Mouse (Mus musculus) midbrain, embryonic 16.5 days (tissue): ENCODE results near the gene Dynlrb1. TPM values are rescaled to one million over a fixed set of nuclear protein-coding genes. Genes with fewer than 3 reads are reported as not detected.

Source experiments
- ATAC-seq: fragments of 200-750 bp; cut with Nextera tagmentation; 2 replicates; pipeline ENCODE4 v1.8.0; 2017; ENCODE audit warnings: moderate TSS enrichment
- H3K27ac ChIP-seq: fragments of 300-500 bp; sonication (generic); 2 replicates; pipeline ENCODE4 v1.5.1; 2014; ENCODE audit warnings: mild to moderate bottlenecking, low read length, mixed read lengths
- H3K27me3 ChIP-seq: fragments of 300-500 bp; sonication (generic); 2 replicates; pipeline ENCODE4 v1.6.1; 2014; ENCODE audit warnings: low read depth, low read length, mixed read lengths; ENCODE audit not compliant: control insufficient read depth, insufficient read depth
- H3K36me3 ChIP-seq: fragments of 300-500 bp; sonication (generic); 2 replicates; pipeline ENCODE4 v1.6.1; 2014; ENCODE audit warnings: mild to moderate bottlenecking, low read length, moderate library complexity, mixed read lengths; ENCODE audit not compliant: control insufficient read depth, insufficient read depth
- H3K4me1 ChIP-seq: fragments of 300-500 bp; sonication (generic); 2 replicates; pipeline ENCODE4 v1.6.1; 2014; ENCODE audit warnings: mild to moderate bottlenecking, low read length, mixed read lengths; ENCODE audit not compliant: control insufficient read depth, insufficient read depth
- H3K4me2 ChIP-seq: fragments of 300-500 bp; sonication (generic); 2 replicates; pipeline ENCODE4 v1.6.1; 2014; ENCODE audit warnings: mild to moderate bottlenecking, low read length, mixed read lengths
- H3K4me3 ChIP-seq: fragments of 300-500 bp; sonication (generic); 2 replicates; pipeline ENCODE4 v1.5.1; 2014; ENCODE audit warnings: low read depth, mild to moderate bottlenecking, low read length, moderate library complexity, mixed read lengths
- H3K9ac ChIP-seq: fragments of 300-500 bp; sonication (generic); 2 replicates; pipeline ENCODE4 v1.6.1; 2014; ENCODE audit warnings: low read depth, low read length, mixed read lengths
- H3K9me3 ChIP-seq: fragments of 300-500 bp; sonication (generic); replicated peaks from 2 replicates; pipeline ENCODE4 v1.6.1; 2014; ENCODE audit warnings: mild to moderate bottlenecking, low read length, mixed read lengths; ENCODE audit not compliant: control insufficient read depth, poor library complexity, severe bottlenecking
- WGBS: fragments of 180-500 bp; shearing (Covaris S2); extraction: QIAGEN DNeasy Blood & Tissue Kit; methylation state at CpG from one replicate; pipeline ENCODE4 v1.1.7; 2014; 5-methylcytosine and 5-hydroxymethylcytosine counted together
- polyA plus RNA-seq: library from polyadenylated mRNA; unstranded; fragments of >200 nt; fragmentation: Nextera tagmentation; extraction: Ambion mirVana; gene quantifications from 2 replicates; pipeline ENCODE4 v1.2.1, GENCODE M21; 2015

Gene Dynlrb1
- polyA plus RNA-seq, 1 experiment from 2014 or later: 729 TPM

DNA sequence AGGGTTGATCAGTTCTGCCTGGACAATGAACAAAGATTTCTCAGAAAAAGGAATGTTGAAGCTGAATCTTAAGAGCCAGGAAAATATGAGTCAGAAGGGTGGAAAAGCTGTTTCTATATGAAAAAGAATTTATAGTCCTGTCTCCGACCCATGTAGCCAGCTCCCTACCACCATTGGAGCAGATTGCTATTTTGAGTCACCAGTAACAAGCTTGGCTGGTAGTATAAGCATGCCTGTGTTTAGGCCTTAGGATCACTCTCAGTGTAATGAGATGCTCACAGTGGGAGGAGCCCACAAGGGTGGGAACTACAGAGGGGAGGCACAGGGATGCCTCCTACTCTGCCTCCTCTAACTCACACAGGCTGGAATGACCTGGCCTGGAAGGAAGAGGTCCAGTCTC lies 11.9 kb downstream of the Dynlrb1 start:
- Histone ChIP-seq H3K4me2 (no peak overlapping the region), H3K27me3 (no peaks in the 10 kb centered on the region), H3K36me3 (peaks cover 61% of the 10 kb centered on the region), H3K9me3 (no peaks in the 10 kb centered on the region), H3K27ac (no peak overlapping the region), H3K4me1 (no peaks in the 10 kb centered on the region), H3K4me3 (no peak overlapping the region), H3K9ac (no peak overlapping the region)
- WGBS: 100% methylated on average over 1 of the region's 1 CpGs
- no peak for ATAC-seq

- ATAC-seq: no peak
- H3K27ac ChIP-seq: no peak overlapping the region
- 92% methylated on average over 2 of the region's 2 CpGs for WGBS
- H3K27me3 ChIP-seq: no peaks in the 10 kb centered on the region
- no peak overlapping the region for H3K9ac ChIP-seq
- H3K4me3 ChIP-seq: no peak overlapping the region
- H3K4me2 ChIP-seq: no peak overlapping the region
- no peaks in the 10 kb centered on the region for H3K4me1 ChIP-seq
- no peaks in the 10 kb centered on the region for H3K9me3 ChIP-seq
- H3K36me3 ChIP-seq: peaks cover 61% of the 10 kb centered on the region
Measured at GRCm38 (mm10) chr2:155248718-155249117, 12.4 kb downstream of the Dynlrb1 start.

DNA sequence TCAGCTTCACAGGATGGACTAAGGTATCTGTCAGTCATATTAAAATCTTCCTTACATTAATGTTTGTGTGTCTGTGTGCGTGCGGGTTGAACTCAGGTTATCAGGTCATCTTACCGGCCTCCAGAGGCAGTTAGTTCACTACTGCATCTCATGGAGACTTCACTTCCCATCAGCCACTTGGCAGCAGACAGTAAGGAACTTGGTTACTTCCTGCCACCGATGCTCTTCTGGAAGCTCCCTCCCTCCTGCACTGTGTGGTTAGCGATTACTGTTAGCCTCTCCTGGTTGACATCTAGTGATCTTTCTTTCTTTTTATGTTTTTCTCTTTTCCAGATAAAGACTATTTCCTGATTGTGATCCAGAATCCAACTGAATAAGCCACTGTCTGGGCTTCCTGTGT lies 13.3 kb downstream of the Dynlrb1 start:
- H3K9ac ChIP-seq: no peak overlapping the region
- no peak overlapping the region for H3K4me3 ChIP-seq
- H3K27ac ChIP-seq: no peak overlapping the region
- H3K4me1 ChIP-seq: no peaks in the 10 kb centered on the region
- H3K4me2 ChIP-seq: no peak overlapping the region
- ATAC-seq: no peak
- no peaks in the 10 kb centered on the region for H3K27me3 ChIP-seq
- no peaks in the 10 kb centered on the region for H3K9me3 ChIP-seq
- 92% methylated on average over 5 of the region's 5 CpGs for WGBS
- peaks cover 57% of the 10 kb centered on the region for H3K36me3 ChIP-seq

GRCm38 (mm10) chr2:155265526-155265925 lies 29.2 kb downstream of the Dynlrb1 start:
- no peak overlapping the region for H3K4me2 ChIP-seq
- H3K9me3 ChIP-seq: no peaks in the 10 kb centered on the region
- no peak overlapping the region for H3K4me3 ChIP-seq
- WGBS: 92% methylated on average over 6 of the region's 6 CpGs
- H3K36me3 ChIP-seq: no peaks in the 10 kb centered on the region
- no peak overlapping the region for H3K9ac ChIP-seq
- no peaks in the 10 kb centered on the region for H3K4me1 ChIP-seq
- no peak for ATAC-seq
- H3K27ac ChIP-seq: no peak overlapping the region
- H3K27me3 ChIP-seq: no peaks in the 10 kb centered on the region

DNA sequence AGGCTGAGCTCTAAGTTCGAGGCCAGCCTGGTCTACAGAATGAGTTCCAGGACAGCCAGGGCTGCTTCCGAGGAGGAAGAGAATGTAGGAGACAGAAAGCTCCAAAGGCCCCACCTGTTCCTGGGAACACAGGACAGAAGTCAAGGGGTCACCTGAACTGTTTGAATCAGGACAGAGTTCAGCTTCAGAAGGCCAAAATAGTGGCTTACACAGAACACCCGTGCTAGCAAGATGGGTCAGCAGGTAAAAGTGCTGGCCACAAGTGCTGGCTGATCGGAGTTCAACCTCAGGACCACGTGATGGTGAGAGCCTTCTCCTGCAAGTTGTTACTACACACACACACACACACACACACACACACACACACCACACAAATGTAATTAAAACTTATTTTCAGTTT lies 30.6 kb downstream of the Dynlrb1 start:
- no peaks in the 10 kb centered on the region for H3K27me3 ChIP-seq
- H3K36me3 ChIP-seq: no peaks in the 10 kb centered on the region
- H3K4me1 ChIP-seq: no peaks in the 10 kb centered on the region
- H3K4me3 ChIP-seq: no peak overlapping the region
- no peak overlapping the region for H3K9ac ChIP-seq
- H3K9me3 ChIP-seq: no peaks in the 10 kb centered on the region
- WGBS: 86% methylated on average over 5 of the region's 5 CpGs
- H3K4me2 ChIP-seq: no peak overlapping the region
- H3K27ac ChIP-seq: no peak overlapping the region
- no peak for ATAC-seq

- H3K27ac ChIP-seq: no peak overlapping the region
- H3K4me2 ChIP-seq: no peak overlapping the region
Measured at GRCm38 (mm10) chr2:155271957-155272356, 35.6 kb downstream of the Dynlrb1 start.

GRCm38 (mm10) chr2:155272396-155273170 lies 36.2 kb downstream of the Dynlrb1 start:
- WGBS: 84% methylated on average over 10 of the region's 10 CpGs
- Histone ChIP-seq H3K4me1 (peaks cover 7% of the 10 kb centered on the region), H3K9me3 (no peaks in the 10 kb centered on the region), H3K27me3 (no peaks in the 10 kb centered on the region), H3K27ac (no peak overlapping the region), H3K4me2 (no peak overlapping the region), H3K4me3 (no peak overlapping the region), H3K9ac (no peak overlapping the region), H3K36me3 (no peaks in the 10 kb centered on the region)
- no peak for ATAC-seq

More at GRCm38 (mm10) chr2:155271957-155272356, 35.6 kb downstream of the Dynlrb1 start:
- Histone ChIP-seq H3K4me3 (no peak overlapping the region), H3K9me3 (no peaks in the 10 kb centered on the region), H3K36me3 (no peaks in the 10 kb centered on the region), H3K4me1 (peaks cover under 1% of the 10 kb centered on the region; the same call in 1 of the 2 replicates), H3K27me3 (no peaks in the 10 kb centered on the region), H3K9ac (no peak overlapping the region)
- 87% methylated on average over 6 of the region's 6 CpGs for WGBS
- no peak for ATAC-seq

DNA sequence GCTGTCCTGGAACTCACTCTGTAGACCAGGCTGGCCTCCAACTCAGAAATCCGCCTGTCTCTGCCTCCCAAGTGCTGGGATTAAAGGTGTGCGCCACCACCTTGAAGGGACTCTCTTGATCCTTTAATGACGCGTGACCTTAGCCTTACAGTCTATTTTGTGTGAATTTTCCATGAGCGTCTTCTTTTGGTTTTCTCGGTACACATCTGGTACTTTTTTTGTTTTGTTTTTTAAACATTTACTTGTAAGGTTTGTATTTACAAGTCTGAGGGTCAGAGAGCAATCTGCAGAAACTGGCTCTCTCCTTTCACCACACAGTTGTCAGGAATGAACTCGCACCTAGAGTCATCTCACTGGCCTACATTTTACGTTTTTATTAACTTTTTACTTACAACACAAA lies 37.3 kb downstream of the Dynlrb1 start:
- Histone ChIP-seq H3K27me3 (no peaks in the 10 kb centered on the region), H3K9me3 (no peaks in the 10 kb centered on the region), H3K27ac (no peak overlapping the region), H3K4me3 (no peak overlapping the region), H3K4me2 (no peak overlapping the region), H3K9ac (no peak overlapping the region), H3K4me1 (peaks cover 10% of the 10 kb centered on the region), H3K36me3 (peaks cover 5% of the 10 kb centered on the region; the same call in 1 of the 2 replicates)
- ATAC-seq: no peak
- 86% methylated on average over 8 of the region's 8 CpGs for WGBS

GRCm38 (mm10) chr2:155276195-155276594 lies 39.9 kb downstream of the Dynlrb1 start, which contains the start of gene Map1lc3a:
TSS of gene Map1lc3a (plus strand) at chr2:155276297.
- H3K4me1 ChIP-seq: peaks cover 10% of the 10 kb centered on the region
- 1% methylated on average over 47 of the region's 47 CpGs for WGBS
- peak within 1 kb of the TSS; percentile 97 for H3K4me3 ChIP-seq
- peaks cover 5% of the 10 kb centered on the region; the same call in 1 of the 2 replicates for H3K36me3 ChIP-seq
- H3K27me3 ChIP-seq: no peaks in the 10 kb centered on the region
- H3K9me3 ChIP-seq: no peaks in the 10 kb centered on the region
- peak within 1 kb of the TSS; percentile 88 for H3K4me2 ChIP-seq
- H3K9ac ChIP-seq: peak within 1 kb of the TSS; percentile 98
- ATAC-seq: peak; percentile 95
- H3K27ac ChIP-seq: peak within 1 kb of the TSS; percentile 90
